Mouse (Mus musculus) gastrocnemius, adult 18-20 months (tissue): Measurements from ENCODE around the gene Gpr146. TPM values are rescaled to one million over a fixed set of nuclear protein-coding genes. Genes with fewer than 3 reads are reported as not detected.
"Not testable (repeated sequence)": the region's sequence is repeated elsewhere in the genome, so short reads cannot be mapped to it uniquely, and the experiment has no call there.

Experiments
- DNase-seq: peaks from one replicate; pipeline ENCODE4 v3.0.0; 2021; ENCODE audit warnings: low spot score
- total RNA-seq, 2 experiments: library from RNA; stranded (reverse); gene quantifications; 2 replicates each; pipeline ENCODE4 v1.2.3; 2021

The Gpr146 gene
- total RNA-seq, 2 experiments from 2014 or later = 21.8 to 28.9 TPM

GRCm38 (mm10) chr5:139380385-139381248 is 3.1 kb downstream of the Gpr146 start:
- peak; percentile 98 for DNase-seq

DNA sequence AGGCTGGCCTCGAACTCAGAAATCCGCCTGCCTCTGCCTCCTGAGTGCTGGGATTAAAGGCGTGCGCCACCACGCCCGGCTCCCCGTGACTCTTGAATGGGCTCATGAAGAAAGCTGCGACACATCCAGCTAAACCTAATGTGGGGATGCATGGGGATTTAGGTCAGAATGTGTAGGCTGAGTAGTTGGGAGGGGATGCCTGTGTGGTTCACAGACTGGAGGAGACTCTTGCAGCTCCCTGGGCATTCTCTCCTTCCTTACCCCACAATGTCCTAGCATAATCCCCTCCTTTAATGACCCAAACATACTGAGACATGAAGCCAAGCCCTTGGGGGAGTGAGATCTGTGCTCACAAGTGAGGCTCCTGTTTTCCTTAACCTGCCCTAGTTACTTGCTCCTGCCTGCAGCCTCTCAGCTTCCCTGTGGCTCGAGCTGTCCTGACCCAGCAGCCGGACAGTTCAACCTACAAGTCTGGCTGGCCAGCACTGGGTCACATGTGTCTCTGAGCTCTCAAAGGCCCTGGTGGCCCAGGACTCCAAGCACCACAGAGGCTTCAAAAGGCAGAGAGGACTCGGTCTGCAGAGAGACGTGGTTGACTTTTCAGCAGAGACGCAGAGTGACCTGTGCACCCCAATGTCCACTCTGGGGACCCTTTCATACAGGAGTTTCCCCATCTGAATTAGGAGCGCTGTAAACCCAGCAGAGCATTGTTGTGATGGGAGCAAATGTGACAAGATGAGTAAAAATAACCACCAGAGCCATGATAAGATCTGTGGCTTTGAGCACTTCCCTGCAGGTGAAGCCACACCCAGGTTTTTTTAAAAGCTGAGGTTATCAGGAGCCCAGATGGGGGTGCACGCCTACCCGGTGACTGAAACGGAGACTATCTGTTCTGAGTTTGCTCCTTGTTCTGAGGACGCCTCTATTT is 4.4 kb downstream of the Gpr146 start:
- DNase-seq = peak; percentile 65

DNA sequence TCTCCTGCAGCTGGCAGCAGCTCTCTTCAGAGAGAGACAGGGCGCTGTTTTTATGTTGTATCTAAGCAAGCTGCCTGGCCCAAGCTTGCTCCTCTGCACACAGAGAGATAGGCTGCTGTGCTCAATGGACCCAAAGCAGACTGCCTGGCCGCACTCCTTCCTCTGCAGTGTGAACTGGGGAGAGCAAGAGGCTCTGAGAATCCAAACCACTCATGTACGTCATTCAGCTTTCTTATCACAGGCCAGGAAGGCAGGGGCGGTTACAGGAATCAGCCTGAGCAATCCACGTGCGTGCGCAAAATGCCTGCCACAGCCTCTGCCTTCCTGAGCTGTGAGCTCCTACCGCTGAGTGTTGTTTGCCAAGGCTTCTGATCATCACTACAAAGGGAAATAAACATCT is 5.3 kb downstream of the Gpr146 start:
- DNase-seq = no peak

- no peak for DNase-seq
These were observed 5.7 kb downstream of the Gpr146 start for GRCm38 (mm10) chr5:139383234-139383633.

GRCm38 (mm10) chr5:139384531-139384930 is 7.0 kb downstream of the Gpr146 start:
- peak; percentile 87 for DNase-seq

DNA sequence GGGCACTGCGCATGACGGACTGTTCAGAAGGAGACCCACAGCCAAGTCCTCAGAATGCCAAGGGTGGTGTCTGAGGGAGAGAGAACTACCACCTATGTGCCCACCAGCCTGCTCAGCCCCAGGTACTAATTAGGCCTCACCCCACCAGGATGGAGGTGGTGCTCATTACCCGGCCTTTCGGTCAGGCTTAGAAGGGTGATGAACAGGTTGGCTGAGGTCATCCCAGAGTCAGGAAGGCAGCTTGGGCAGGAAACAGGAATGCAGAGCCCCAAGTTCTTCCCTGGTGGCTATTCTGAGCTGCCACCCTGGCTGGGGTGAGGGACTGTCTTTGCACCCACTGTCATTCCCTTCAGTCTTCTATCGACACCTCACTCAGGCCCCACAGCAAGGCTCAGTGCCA is 8.6 kb downstream of the Gpr146 start:
- DNase-seq = no peak

- peak; percentile 28 for DNase-seq
These were observed 10.1 kb downstream of the Gpr146 start for GRCm38 (mm10) chr5:139387329-139388194.

DNA sequence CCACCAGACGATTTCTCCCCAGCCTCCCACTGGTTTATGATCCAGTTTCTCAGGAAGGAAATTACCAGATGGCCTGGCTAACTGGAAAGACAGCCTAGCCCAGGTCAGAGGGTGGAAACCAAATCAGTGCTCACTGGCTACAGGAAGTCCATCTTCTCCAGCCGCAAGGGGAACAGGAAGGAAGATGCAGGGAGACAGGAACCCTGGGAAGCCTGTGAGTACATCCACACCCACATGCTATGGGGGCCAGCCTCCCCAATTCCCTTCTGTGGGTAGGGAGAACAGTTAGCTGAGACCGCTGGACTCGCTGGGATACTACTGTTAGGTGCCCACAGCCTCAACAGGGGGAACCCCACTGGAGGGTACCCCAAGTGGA is 10.7 kb downstream of the Gpr146 start:
- no peak for DNase-seq

- peak; percentile 50 for DNase-seq
These were observed 11.5 kb downstream of the Gpr146 start for GRCm38 (mm10) chr5:139388694-139389675.

DNA sequence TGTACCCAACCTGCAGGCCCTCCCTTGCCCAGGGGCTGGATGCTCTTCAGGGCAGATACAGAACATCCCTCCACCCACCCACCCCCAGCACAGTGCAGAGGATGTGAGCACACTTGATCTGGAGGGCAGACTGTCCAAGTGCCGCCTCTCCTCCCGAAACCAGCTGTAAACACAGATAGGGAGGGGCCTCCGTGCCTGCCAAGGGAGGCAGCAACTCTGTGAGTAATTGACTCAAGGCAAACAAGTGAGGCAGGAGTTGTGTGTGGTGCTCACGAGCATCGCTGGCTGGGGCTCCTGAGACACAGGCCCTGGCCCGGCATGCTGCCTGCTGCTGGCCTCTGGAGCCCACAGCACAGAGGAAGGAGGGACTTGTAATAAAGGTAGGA is 12.2 kb downstream of the Gpr146 start:
- peak; percentile 84 for DNase-seq

DNA sequence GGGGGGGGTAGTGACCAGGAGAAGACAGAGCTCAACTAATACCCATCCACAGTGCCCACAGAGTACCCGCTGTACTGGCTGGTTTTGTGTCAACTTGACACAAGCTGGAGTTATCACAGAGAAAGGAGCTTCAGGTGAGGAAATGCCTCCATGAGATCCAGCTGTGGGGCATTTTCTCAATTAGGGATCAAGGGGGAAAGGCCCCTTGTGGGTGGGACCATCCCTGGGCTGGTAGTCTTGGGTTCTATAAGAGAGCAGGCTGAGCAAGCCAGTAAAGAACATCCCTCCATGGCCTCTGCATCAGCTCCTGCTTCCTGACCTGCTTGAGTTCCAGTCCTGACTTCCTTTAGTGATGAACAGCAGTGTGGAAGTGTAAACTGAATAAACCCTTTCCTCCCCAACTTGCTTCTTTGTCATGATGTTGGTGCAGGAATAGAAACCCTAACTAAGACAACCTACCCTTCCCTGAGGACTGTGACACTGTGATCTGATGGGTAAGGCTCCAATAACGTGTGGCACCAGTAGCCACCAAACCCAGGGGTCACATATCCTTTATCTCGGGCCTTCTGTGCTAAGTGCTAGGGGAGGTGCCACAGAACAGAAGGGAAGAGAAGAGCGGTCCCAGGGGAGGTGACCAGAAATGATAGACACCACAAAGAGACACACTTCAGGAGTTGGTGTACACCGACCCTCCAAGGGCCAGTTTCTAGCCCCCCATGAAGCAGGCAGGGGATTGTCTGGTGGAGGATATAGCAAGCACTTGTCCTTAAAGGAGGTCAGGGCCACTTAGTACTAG is 13.0 kb downstream of the Gpr146 start:
- not testable (repeated sequence) for DNase-seq

- DNase-seq = peak; percentile 24
These were observed 14.0 kb downstream of the Gpr146 start for GRCm38 (mm10) chr5:139391309-139391990.

- peak; percentile 8 for DNase-seq
These were observed 15.0 kb downstream of the Gpr146 start for GRCm38 (mm10) chr5:139392219-139393196.

DNA sequence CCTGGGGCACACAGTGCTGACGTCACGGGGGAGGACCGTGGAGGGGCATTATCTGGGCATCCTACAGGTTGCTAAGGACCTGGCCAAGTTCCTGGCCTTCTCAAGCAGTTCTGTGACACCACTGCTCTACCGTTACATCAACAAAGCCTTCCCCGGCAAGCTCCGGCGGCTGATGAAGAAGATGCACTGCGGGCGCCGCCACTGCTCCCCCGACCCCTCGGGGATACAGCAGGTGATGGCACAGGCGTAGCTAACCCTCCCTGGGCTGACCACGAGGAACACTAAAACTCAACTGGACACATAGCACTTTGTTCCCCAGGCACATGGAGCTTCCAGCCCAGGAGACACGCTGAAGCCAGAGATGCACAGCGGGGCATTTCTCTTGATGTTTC is 15.7 kb downstream of the Gpr146 start:
- no peak for DNase-seq

DNA sequence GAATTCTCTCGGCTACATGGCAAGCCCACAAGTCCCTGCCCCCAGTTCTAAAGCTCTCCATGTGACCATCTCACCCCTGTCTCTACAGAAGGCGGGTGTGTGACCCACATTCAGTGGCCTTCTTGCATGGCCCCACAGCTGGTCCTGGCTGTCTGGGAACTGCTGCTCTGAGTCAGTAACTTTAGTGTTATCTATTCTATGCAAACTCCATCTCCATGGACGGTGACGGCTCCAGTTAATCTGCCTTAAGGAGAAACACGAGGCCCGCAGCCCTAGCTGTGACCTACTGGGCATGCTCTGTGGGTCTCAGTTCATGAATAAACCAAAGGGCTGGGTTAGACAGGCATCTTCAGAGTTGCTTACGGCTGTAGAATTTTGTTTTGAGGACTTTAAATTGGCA is 16.9 kb downstream of the Gpr146 start:
- DNase-seq = peak; percentile 25

- DNase-seq = no peak
These were observed 18.0 kb downstream of the Gpr146 start for GRCm38 (mm10) chr5:139395528-139395927.

- no peak for DNase-seq
These were observed 19.9 kb downstream of the Gpr146 start for GRCm38 (mm10) chr5:139397359-139397916.
